Mouse (Mus musculus): ENCODE measurements at regions not wholly inside any gene's neighbourhood (a gene's known extent, or its start where the extent isn't known, plus 50 kb on each side); places are given as distances from the start of the nearest gene placed in this dataset.

DNA sequence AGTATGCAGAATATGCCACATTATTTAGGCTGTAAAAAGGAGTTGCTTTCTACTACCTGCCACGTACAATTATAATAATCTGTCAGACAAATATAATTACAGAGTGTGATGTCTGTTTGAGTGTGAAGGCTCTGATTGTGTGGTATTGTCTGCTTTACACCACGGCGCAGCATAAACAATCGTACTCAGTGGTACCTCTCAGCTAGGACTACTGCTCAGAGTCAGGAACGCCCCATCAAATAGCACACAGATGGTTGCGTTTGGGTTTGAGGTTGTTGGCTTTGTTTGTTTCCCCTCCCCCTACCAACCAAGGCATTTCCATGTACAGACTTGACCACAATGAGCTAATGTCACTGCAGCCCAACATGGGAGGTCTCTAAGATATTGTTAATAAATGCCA, 246.2 kb upstream of the G2e3 start:
- WGBS = 81% methylated on average over 6 of the region's 6 CpGs
- H3K4me1 ChIP-seq (ENCODE audit: control insufficient read depth, insufficient read depth, low read length) = no peaks in the 10 kb centered on the region
- H3K4me3 ChIP-seq (ENCODE audit: insufficient read depth, low read depth, low read length) = no peak overlapping the region
- no peak for DNase-seq
- no peaks in the 10 kb centered on the region for H3K27me3 ChIP-seq (replicated peaks; ENCODE audit: control insufficient read depth, insufficient read depth, low read length)
- TF ChIP-seq CTCF (conservative IDR thresholded peaks at IDR 0.05; ENCODE audit: insufficient read depth, insufficient read length, low read depth, low read length) (no peak), POLR2A (IDR thresholded peaks at IDR 0.05; ENCODE audit: low read depth, low read length) (no peak)
- H3K36me3 ChIP-seq (ENCODE audit: control insufficient read depth, insufficient read depth, low read length) = no peaks in the 10 kb centered on the region
- no peak overlapping the region for H3K27ac ChIP-seq (ENCODE audit: insufficient read depth, low read depth, low read length)

GRCm38 (mm10) chr12:51100868-51101267, 247.0 kb upstream of the G2e3 start:
- DNase-seq = no peak
- 71% methylated on average over 5 of the region's 5 CpGs for WGBS

DNA sequence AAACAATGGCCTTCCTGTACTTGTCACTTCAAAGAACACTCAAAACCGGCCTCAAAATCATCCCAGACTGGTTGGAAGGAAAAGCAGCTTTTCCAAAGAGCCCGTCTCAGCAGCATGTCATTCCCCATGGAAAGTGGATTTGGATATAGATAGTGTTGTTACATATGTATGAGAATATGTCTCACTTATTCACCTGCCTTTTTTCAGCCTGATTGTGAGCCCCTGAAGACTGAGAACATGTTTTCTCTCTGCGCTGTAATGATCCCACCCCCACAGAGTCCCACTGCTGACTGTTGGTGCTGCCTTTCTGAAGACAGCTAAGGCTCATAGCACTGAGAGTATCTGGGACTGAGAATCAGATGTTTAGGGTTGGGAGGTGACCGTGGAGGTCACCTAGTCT, 251.9 kb upstream of the G2e3 start:
- H3K4me1 ChIP-seq (ENCODE audit: control insufficient read depth, insufficient read depth, low read length) = 0 out of 2 replicates have a peak, but pooled peaks cover 3% of the 10 kb centered on the region
- 75% methylated on average over 4 of the region's 4 CpGs for WGBS
- no peaks in the 10 kb centered on the region for H3K27me3 ChIP-seq (replicated peaks; ENCODE audit: control insufficient read depth, insufficient read depth, low read length)
- TF ChIP-seq CTCF (conservative IDR thresholded peaks at IDR 0.05; ENCODE audit: insufficient read depth, insufficient read length, low read depth, low read length) (no peak), POLR2A (IDR thresholded peaks at IDR 0.05; ENCODE audit: low read depth, low read length) (no peak)
- no peak for DNase-seq
- H3K36me3 ChIP-seq (ENCODE audit: control insufficient read depth, insufficient read depth, low read length) = no peaks in the 10 kb centered on the region
- no peak overlapping the region for H3K4me3 ChIP-seq (ENCODE audit: insufficient read depth, low read depth, low read length)
- H3K27ac ChIP-seq (ENCODE audit: insufficient read depth, low read depth, low read length) = no peak overlapping the region

More at GRCm38 (mm10) chr12:51100868-51101267, 247.0 kb upstream of the G2e3 start:
- TF ChIP-seq CTCF (conservative IDR thresholded peaks at IDR 0.05; ENCODE audit: insufficient read depth, insufficient read length, low read depth, low read length) (no peak), POLR2A (IDR thresholded peaks at IDR 0.05; ENCODE audit: low read depth, low read length) (no peak)
- no peak overlapping the region for H3K4me3 ChIP-seq (ENCODE audit: insufficient read depth, low read depth, low read length)
- H3K36me3 ChIP-seq (ENCODE audit: control insufficient read depth, insufficient read depth, low read length) = no peaks in the 10 kb centered on the region
- no peaks in the 10 kb centered on the region for H3K4me1 ChIP-seq (ENCODE audit: control insufficient read depth, insufficient read depth, low read length)
- H3K27me3 ChIP-seq (replicated peaks; ENCODE audit: control insufficient read depth, insufficient read depth, low read length) = no peaks in the 10 kb centered on the region
- H3K27ac ChIP-seq (ENCODE audit: insufficient read depth, low read depth, low read length) = no peak overlapping the region

DNA sequence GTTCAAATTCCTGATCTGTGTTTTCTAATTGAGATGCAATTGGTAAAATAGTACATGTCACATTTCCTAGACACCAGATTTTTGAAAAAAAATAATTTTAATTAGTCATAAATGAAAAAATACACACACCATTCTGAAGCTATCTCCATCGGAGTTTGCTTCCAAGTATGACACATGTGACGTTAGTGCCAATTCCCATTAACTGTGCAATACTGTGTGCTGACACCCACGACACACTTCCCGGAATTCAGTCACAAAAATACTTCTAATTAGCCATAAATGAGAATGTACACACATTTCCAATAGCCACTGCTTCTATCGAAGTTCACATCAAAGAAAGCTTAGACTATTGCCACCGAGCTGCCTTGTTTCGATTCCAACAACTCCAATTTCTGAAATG, 258.5 kb upstream of the G2e3 start:
- WGBS = 68% methylated on average over 7 of the region's 7 CpGs
- no peaks in the 10 kb centered on the region for H3K27me3 ChIP-seq (replicated peaks; ENCODE audit: control insufficient read depth, insufficient read depth, low read length)
- no peaks in the 10 kb centered on the region for H3K36me3 ChIP-seq (ENCODE audit: control insufficient read depth, insufficient read depth, low read length)
- no peak for DNase-seq
- H3K27ac ChIP-seq (ENCODE audit: insufficient read depth, low read depth, low read length) = no peak overlapping the region
- H3K4me3 ChIP-seq (ENCODE audit: insufficient read depth, low read depth, low read length) = no peak overlapping the region
- 0 out of 2 replicates have a peak, but pooled peaks cover 3% of the 10 kb centered on the region for H3K4me1 ChIP-seq (ENCODE audit: control insufficient read depth, insufficient read depth, low read length)
- TF ChIP-seq CTCF (conservative IDR thresholded peaks at IDR 0.05; ENCODE audit: insufficient read depth, insufficient read length, low read depth, low read length) = no peak
- no peak for TF ChIP-seq POLR2A (IDR thresholded peaks at IDR 0.05; ENCODE audit: low read depth, low read length)

DNA sequence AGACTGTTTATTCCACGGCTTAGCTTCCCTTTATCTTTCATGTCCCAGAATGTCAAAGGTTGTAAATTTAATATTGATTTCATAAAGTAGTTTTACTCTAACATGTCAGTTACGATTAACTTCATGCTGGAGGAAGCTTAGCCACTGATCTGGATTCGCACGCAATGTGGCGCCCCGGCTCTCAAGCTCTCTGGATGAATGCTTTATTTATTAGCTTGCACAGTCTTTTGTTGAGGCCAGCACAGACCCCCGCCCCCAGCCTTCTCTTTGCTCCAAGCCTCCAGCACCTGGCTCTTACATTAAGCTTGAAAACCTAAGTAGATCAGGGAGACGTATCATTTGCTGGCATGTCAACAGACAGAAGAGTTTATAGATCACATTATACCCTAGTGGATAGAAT, 266.1 kb upstream of the G2e3 start:
- no peaks in the 10 kb centered on the region for H3K36me3 ChIP-seq (ENCODE audit: control insufficient read depth, insufficient read depth, low read length)

GRCm38 (mm10) chr12:51073503-51073902, 274.4 kb upstream of the G2e3 start:
- WGBS = 49% methylated on average over 1 of the region's 1 CpGs
- no peak for DNase-seq
- no peaks in the 10 kb centered on the region for H3K36me3 ChIP-seq (ENCODE audit: control insufficient read depth, insufficient read depth, low read length)
- no peak overlapping the region for H3K4me3 ChIP-seq (ENCODE audit: insufficient read depth, low read depth, low read length)
- no peaks in the 10 kb centered on the region for H3K27me3 ChIP-seq (replicated peaks; ENCODE audit: control insufficient read depth, insufficient read depth, low read length)
- TF ChIP-seq CTCF (conservative IDR thresholded peaks at IDR 0.05; ENCODE audit: insufficient read depth, insufficient read length, low read depth, low read length) (no peak), POLR2A (IDR thresholded peaks at IDR 0.05; ENCODE audit: low read depth, low read length) (no peak)
- no peaks in the 10 kb centered on the region for H3K4me1 ChIP-seq (ENCODE audit: control insufficient read depth, insufficient read depth, low read length)
- H3K27ac ChIP-seq (ENCODE audit: insufficient read depth, low read depth, low read length) = no peak overlapping the region

More for the DNA sequence above, 266.1 kb upstream of the G2e3 start:
- Histone ChIP-seq H3K27me3 (replicated peaks; ENCODE audit: control insufficient read depth, insufficient read depth, low read length) (no peaks in the 10 kb centered on the region), H3K27ac (ENCODE audit: insufficient read depth, low read depth, low read length) (no peak overlapping the region), H3K4me1 (ENCODE audit: control insufficient read depth, insufficient read depth, low read length) (no peaks in the 10 kb centered on the region), H3K4me3 (ENCODE audit: insufficient read depth, low read depth, low read length) (no peak overlapping the region)
- no peak for DNase-seq
- 72% methylated on average over 8 of the region's 8 CpGs for WGBS
- no peak for TF ChIP-seq CTCF (conservative IDR thresholded peaks at IDR 0.05; ENCODE audit: insufficient read depth, insufficient read length, low read depth, low read length)
- TF ChIP-seq POLR2A (IDR thresholded peaks at IDR 0.05; ENCODE audit: low read depth, low read length) = no peak

GRCm38 (mm10) chr12:51060931-51061330, 286.9 kb upstream of the G2e3 start:
- no peaks in the 10 kb centered on the region for H3K36me3 ChIP-seq (ENCODE audit: control insufficient read depth, insufficient read depth, low read length)
- DNase-seq = no peak
- no peak overlapping the region for H3K27ac ChIP-seq (ENCODE audit: insufficient read depth, low read depth, low read length)
- H3K27me3 ChIP-seq (replicated peaks; ENCODE audit: control insufficient read depth, insufficient read depth, low read length) = no peaks in the 10 kb centered on the region
- H3K4me1 ChIP-seq (ENCODE audit: control insufficient read depth, insufficient read depth, low read length) = no peaks in the 10 kb centered on the region
- TF ChIP-seq POLR2A (IDR thresholded peaks at IDR 0.05; ENCODE audit: low read depth, low read length) (no peak), CTCF (conservative IDR thresholded peaks at IDR 0.05; ENCODE audit: insufficient read depth, insufficient read length, low read depth, low read length) (no peak)
- no peak overlapping the region for H3K4me3 ChIP-seq (ENCODE audit: insufficient read depth, low read depth, low read length)
- WGBS = 91% methylated on average over 3 of the region's 3 CpGs

Data from kidney, adult 2 months (tissue).